11 mouse cellular contexts compared by ENCODE assay signal in genomic region chr6:17770645-17771345, GRCm38 (mm10).
A peak's percentile ranks its signal among the peaks of the same experiment; 100 is the strongest.
DNase-seq lines count a peak whose midpoint lies in the region; ATAC-seq and TF ChIP-seq lines count a peak whose summit lies in the region.
"Had no signal": no experiment of that assay in that cellular context is flagged by ENCODE, and none has a peak within 500 bp of the region (broad histone marks: within the 10 kb centered on the region; RNA-seq: fewer than 3 reads in every experiment).

No protein-coding gene starts in this region.

- H3K27me3 ChIP-seq in heart, embryonic 16.5 days (ENCODE audit: control insufficient read depth, insufficient read depth, low read length): no peaks in the 10 kb centered on the region
- no peaks in the 10 kb centered on the region for H3K27me3 ChIP-seq in intestine, embryonic 16.5 days (replicated peaks; ENCODE audit: control insufficient read depth, insufficient read depth, low read length)
- H3K27me3 ChIP-seq: embryonic facial prominence, embryonic 13.5 days had no signal

- no peaks in the 10 kb centered on the region for H3K79me2 ChIP-seq in macrophage (ENCODE audit: inconsistent target)

- WGBS in heart, embryonic 16.5 days: 41% methylated on average over 8 of the region's 8 CpGs
- WGBS in macrophage (ENCODE audit: missing documents): 49% methylated on average over 8 of the region's 8 CpGs
- 45% methylated on average over 8 of the region's 8 CpGs for WGBS in intestine, embryonic 16.5 days

- peaks cover 35% of the 10 kb centered on the region for H3K4me1 ChIP-seq in heart, embryonic 16.5 days (ENCODE audit: control insufficient read depth, insufficient read depth, low read length)
- peaks cover 31% of the 10 kb centered on the region for H3K4me1 ChIP-seq in bone marrow macrophage, adult 2 months (ENCODE audit: control insufficient read depth, insufficient read depth, low read length)
- peaks cover 5% of the 10 kb centered on the region; the same call in 1 of the 2 replicates for H3K4me1 ChIP-seq in intestine, embryonic 16.5 days (ENCODE audit: control insufficient read depth, insufficient read depth, low read length)

- no peak for TF ChIP-seq POLR2A in bone marrow macrophage, adult 2 months (IDR thresholded peaks at IDR 0.05; ENCODE audit: borderline replicate concordance, low read depth, low read length)

- H3K4me2 ChIP-seq in heart, embryonic 16.5 days (ENCODE audit: low read depth, low read length): peak overlapping the region; percentile 39
- H3K4me2 ChIP-seq in intestine, embryonic 16.5 days (ENCODE audit: low read depth, low read length): no peak overlapping the region
- H3K4me2 ChIP-seq: embryonic facial prominence, embryonic 13.5 days had no signal

- H3K9ac ChIP-seq in heart, embryonic 16.5 days (ENCODE audit: low read length): peak overlapping the region; percentile 34; the same call in 1 of the 2 replicates
- no peak overlapping the region for H3K9ac ChIP-seq in intestine, embryonic 16.5 days (ENCODE audit: low read depth, low read length)
- H3K9ac ChIP-seq: embryonic facial prominence, embryonic 13.5 days had no signal

- H3K4me3 ChIP-seq in heart, embryonic 16.5 days (ENCODE audit: low read length): peak overlapping the region; percentile 11
- peak overlapping the region; percentile 15; the same call in 1 of the 2 replicates for H3K4me3 ChIP-seq in bone marrow macrophage, adult 2 months (ENCODE audit: insufficient read depth, low read length)
- no peak overlapping the region for H3K4me3 ChIP-seq in macrophage (ENCODE audit: inconsistent target)
- H3K4me3 ChIP-seq in intestine, embryonic 16.5 days (ENCODE audit: low read length): no peak overlapping the region
- H3K4me3 ChIP-seq: embryonic facial prominence, embryonic 13.5 days had no signal

- DNase-seq in heart, adult 18-20 months: no peak
- DNase-seq in adrenal gland, postnatal 14 days: no peak
- no peak for DNase-seq in thymus, adult 18-20 months
- DNase-seq: kidney, adult 18-20 months; thymus, postnatal 4 days had no signal

- H3K27ac ChIP-seq in heart, embryonic 16.5 days (ENCODE audit: low read length): peak overlapping the region; percentile 11; the same call in 1 of the 2 replicates
- H3K27ac ChIP-seq in bone marrow macrophage, adult 2 months (ENCODE audit: insufficient read depth, low read depth, low read length): peak overlapping the region; percentile 51
- peak overlapping the region; percentile 8; the same call in 1 of the 2 replicates for H3K27ac ChIP-seq in macrophage
- H3K27ac ChIP-seq in intestine, embryonic 16.5 days (ENCODE audit: low read length): no peak overlapping the region
- H3K27ac ChIP-seq: embryonic facial prominence, embryonic 13.5 days had no signal

- no peak for ATAC-seq in heart, embryonic 16.5 days (replicated peaks; ENCODE audit: extremely low read depth, insufficient read depth, low FRiP score)
- peak; percentile 77 for ATAC-seq in granulocyte monocyte progenitor cell, adult 5-6 weeks (replicated peaks; ENCODE audit: poor library complexity, severe bottlenecking)
- ATAC-seq in intestine, embryonic 16.5 days: no peak

- no peak for TF ChIP-seq CTCF in bone marrow macrophage, adult 2 months (IDR thresholded peaks at IDR 0.05; ENCODE audit: low read depth, low read length)

- H3K9me3 ChIP-seq in heart, embryonic 16.5 days (replicated peaks; ENCODE audit: control insufficient read depth, low read length): no peaks in the 10 kb centered on the region
- H3K9me3 ChIP-seq in intestine, embryonic 16.5 days (ENCODE audit: control insufficient read depth, low read length): no peaks in the 10 kb centered on the region
- H3K9me3 ChIP-seq: embryonic facial prominence, embryonic 13.5 days had no signal

- H3K36me3 ChIP-seq in heart, embryonic 16.5 days (ENCODE audit: control insufficient read depth, insufficient read depth): no peaks in the 10 kb centered on the region
- H3K36me3 ChIP-seq in macrophage (ENCODE audit: inconsistent target): no peaks in the 10 kb centered on the region
- no peaks in the 10 kb centered on the region for H3K36me3 ChIP-seq in intestine, embryonic 16.5 days (ENCODE audit: control insufficient read depth, insufficient read depth, low read length)
- H3K36me3 ChIP-seq: embryonic facial prominence, embryonic 13.5 days had no signal

Comparison
In these comparisons a context has a peak if more than half of its experiments do, and no peak if none do; other contexts are left out.
1. H3K4me3 ChIP-seq: peak in heart, embryonic 16.5 days (single experiment) and bone marrow macrophage, adult 2 months (single experiment); none in macrophage (single experiment) and intestine, embryonic 16.5 days (single experiment).